Mouse (Mus musculus) gastrocnemius, postnatal 25 days (tissue): ENCODE results near the gene Tspan5. TPM values are rescaled to one million over a fixed set of nuclear protein-coding genes. Genes with fewer than 3 reads are reported as not detected.

Experiments
- DNase-seq: peaks from one replicate; pipeline ENCODE4 v3.0.0; 2022
- total RNA-seq, 2 experiments: library from RNA; stranded (reverse); gene quantifications; 1 replicate in 1 of 2; 2 replicates in 1 of 2; pipeline ENCODE4 v1.2.3; 2021

Gene Tspan5
- total RNA-seq, 2 experiments from 2014 or later, result 4.9 to 6.6 TPM

GRCm38 (mm10) chr3:138771549-138772333 is 29.7 kb downstream of the Tspan5 start:
- DNase-seq, result no peak

- no peak for DNase-seq
Measured at GRCm38 (mm10) chr3:138773871-138774606, 32.0 kb downstream of the Tspan5 start.

GRCm38 (mm10) chr3:138774607-138774943 is 32.6 kb downstream of the Tspan5 start:
- no peak for DNase-seq

GRCm38 (mm10) chr3:138775926-138776715 is 34.1 kb downstream of the Tspan5 start:
- DNase-seq, result no peak

GRCm38 (mm10) chr3:138781492-138781891 is 39.5 kb downstream of the Tspan5 start:
- DNase-seq, result no peak

GRCm38 (mm10) chr3:138783859-138784640 is 42.1 kb downstream of the Tspan5 start:
- peak; percentile 25 for DNase-seq

GRCm38 (mm10) chr3:138784641-138785025 is 42.6 kb downstream of the Tspan5 start:
- no peak for DNase-seq

GRCm38 (mm10) chr3:138787758-138788488 is 45.9 kb downstream of the Tspan5 start:
- no peak for DNase-seq

- no peak for DNase-seq
Measured at GRCm38 (mm10) chr3:138788489-138788850, 46.5 kb downstream of the Tspan5 start.

- no peak for DNase-seq
Measured at GRCm38 (mm10) chr3:138789275-138789674, 47.3 kb downstream of the Tspan5 start.

GRCm38 (mm10) chr3:138794533-138794932 is 52.5 kb downstream of the Tspan5 start:
- no peak for DNase-seq

- DNase-seq, result no peak
Measured at GRCm38 (mm10) chr3:138795951-138796350, 54.0 kb downstream of the Tspan5 start.

- no peak for DNase-seq
Measured at GRCm38 (mm10) chr3:138796583-138796982, 54.6 kb downstream of the Tspan5 start.

GRCm38 (mm10) chr3:138800664-138801411 is 58.8 kb downstream of the Tspan5 start:
- DNase-seq, result peak; percentile 36

- no peak for DNase-seq
Measured at GRCm38 (mm10) chr3:138801661-138802060, 59.7 kb downstream of the Tspan5 start.

- DNase-seq, result no peak
Measured at GRCm38 (mm10) chr3:138802722-138803443, 60.9 kb downstream of the Tspan5 start.

GRCm38 (mm10) chr3:138803444-138804085 is 61.6 kb downstream of the Tspan5 start:
- no peak for DNase-seq

GRCm38 (mm10) chr3:138804104-138805048 is 62.4 kb downstream of the Tspan5 start:
- DNase-seq, result no peak
